Mouse (Mus musculus): ENCODE data around the gene Ifna15.
"Not testable (repeated sequence)": the region's sequence is repeated elsewhere in the genome, so short reads cannot be mapped to it uniquely, and the experiment has no call there.

The Ifna15 gene

DNA sequence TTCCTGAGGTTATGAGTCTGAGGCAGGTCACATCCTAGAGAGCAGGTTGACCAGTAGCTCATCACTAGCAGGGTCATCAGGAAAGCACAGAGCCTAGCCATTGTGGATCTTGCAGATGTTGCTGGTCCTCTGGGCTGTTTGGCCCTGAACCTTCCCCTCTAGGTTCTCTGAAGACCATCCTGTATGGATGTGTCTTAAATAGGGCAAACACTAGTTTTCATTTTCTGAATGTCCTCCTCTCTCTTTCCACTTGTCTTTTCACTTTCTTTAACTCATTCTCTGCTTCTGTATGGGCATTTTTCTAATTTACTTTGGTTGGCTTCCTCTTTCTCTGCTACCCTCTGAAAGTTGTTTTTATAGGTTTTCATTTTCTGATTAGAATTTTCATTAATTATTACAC, at the start of gene Ifna15:
Gene Ifna15 (minus strand): TSS at position 101 of the 400 bp plus-strand sequence.
- DNase-seq (ENCODE audit: low spot score in 2 of 2) = not testable (repeated sequence)

DNA sequence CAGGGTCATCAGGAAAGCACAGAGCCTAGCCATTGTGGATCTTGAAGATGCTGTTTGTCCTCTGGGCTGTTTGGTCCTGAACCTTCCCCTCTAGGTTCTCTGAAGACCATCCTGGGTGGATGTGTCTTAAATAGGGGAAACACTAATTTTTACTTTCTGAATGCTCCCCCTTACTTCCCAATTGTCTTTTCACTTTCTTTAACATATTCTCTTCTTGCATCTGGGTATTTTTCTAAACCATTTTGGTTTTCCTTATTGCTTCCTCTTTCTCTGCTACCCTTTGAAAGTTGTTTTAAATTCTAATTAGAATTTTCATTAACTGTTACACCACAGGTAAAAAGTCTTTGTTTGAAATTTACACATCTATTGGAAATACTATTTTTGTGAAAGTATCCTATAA, 45.2 kb upstream of the Ifna15 start, which contains the start of gene Ifna12:
Gene Ifna12 (minus strand): TSS at position 101 of the 400 bp plus-strand sequence.
- no peak for DNase-seq (ENCODE audit: low spot score in 2 of 2)

DNA sequence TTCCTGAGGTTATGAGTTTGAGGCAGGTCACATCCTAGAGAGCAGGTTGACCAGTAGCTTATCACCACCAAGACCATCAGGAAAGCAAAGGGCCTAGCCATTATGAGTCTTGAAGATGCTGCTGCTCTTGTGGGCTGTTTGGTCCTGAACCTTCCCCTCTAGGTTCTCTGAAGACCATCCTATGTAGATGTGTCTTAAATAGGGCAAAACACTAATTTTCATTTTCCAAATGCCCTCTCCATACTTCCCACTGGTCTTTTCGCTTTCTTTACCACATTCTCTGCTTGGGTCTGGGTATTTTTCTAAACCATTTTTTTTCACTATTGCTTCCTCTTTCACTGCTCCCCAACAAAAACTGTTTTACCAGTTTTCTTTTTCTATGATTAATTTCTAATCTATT, 34.2 kb upstream of the Ifna15 start, which contains the start of gene Ifna9:
Gene Ifna9 (minus strand): TSS at position 101 of the 400 bp plus-strand sequence.
- DNase-seq (ENCODE audit: low spot score in 2 of 2) = no peak

DNA sequence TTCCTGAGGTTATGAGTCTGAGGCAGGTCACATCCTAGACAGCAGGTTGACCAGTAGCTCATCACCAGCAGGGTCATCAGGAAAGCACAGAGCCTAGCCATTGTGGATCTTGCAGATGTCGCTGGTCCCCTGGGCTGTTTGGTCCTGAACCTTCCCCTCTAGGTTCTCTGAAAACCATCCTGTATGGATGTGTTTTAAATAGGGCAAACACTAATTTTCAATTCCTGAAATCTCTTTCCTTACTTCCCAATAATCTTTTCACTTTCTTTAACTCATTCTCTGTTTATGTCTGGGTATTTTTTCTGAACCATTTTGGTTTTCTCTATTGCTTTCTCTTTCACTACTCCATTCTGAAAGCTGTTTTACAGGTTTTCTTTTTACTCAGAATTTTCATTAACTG, 13.7 kb upstream of the Ifna15 start, which contains the start of gene Ifna14:
Gene Ifna14 (minus strand): TSS at position 101 of the 400 bp plus-strand sequence.
- no peak for DNase-seq (ENCODE audit: low spot score in 2 of 2)

DNA sequence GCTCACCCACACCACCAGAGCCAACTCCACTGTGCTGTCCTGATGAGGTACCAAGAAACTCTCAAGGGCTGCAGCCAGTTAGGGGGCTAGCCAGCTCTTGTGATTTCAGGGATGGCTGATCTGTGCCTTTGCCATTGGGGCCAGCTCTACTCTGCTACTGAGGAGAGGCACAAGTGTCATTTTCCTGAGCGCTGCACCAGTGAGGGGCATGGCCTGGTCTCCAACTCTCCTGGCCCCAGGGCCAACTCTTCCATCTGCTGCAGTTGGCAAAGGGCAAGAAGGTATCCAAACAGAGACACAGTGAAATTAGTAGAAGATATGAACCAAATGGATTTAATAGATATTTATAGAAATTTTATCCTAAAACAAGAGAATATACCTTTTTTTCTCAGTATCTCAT, 3.7 kb upstream of the Ifna15 start:
- DNase-seq (ENCODE audit: low spot score in 2 of 2) = no peak

DNA sequence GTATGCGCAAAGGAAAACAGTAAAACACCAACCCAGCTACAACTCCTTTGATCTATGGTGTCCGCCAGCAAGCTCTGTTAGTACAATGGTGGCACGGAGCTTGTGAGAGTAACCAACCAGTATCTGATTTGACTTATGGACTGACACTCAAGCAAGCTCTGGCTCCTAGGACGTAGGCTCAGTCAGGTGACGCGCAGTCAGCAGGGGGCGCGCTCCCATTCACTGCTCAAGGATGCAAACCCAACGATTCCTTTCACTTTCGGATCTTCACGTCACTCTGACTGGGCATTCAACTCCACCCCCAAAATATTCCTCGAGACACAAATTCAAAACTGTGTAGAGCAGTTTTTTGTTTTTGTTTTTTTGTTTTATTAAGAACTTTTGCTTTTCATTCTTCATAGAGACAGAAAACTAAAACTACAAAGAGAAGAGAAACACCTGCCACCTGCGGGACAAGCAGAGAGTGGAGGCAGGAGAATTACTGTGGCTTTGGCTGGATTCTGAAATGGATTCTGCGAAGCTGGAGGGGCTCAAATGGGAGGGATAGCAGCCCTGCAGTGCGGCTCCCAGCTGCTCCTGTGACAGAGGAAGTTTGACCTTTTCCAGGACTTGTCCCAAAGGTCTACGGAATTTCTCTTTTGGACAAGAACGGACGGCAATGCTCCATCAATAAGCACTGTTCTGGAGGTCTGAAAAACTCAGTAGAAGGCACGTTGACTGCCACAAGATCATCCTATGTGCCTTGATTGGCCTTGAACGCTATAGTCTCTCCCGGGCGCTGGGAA, 7.7 kb downstream of the Ifna15 start:
- DNase-seq (ENCODE audit: low spot score in 2 of 2) = peak; percentile 25 to 50

GRCm38 (mm10) chr4:88547986-88548385, 10.1 kb downstream of the Ifna15 start:
- no peak for DNase-seq (ENCODE audit: low spot score in 2 of 2)

DNA sequence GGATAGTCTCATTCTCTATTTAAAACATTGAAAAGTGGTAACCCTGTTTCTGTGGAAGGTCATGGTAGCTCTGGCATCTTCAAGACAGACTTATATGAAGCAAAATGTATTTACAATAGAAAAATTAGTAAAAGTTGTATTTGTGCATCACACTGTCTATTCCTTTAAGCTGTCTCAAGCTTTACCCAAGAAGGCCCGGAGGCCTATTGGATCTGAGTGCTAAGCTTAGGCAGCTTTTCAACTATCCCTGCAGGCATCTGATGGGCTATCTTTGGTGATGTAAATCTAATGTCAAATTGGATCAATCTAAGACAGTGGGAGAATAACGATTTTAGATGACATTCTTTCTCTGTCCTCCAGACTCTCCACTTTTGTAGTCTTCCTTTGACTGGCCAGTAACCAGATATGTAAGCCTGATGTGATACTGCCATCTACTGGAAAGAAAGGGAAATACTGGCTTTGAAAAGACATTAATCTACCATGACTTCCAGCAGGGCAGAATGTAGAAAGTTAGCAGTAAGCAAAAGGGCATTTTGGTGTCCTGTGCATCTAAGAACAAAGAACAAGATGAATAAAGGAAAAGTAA, 14.3 kb downstream of the Ifna15 start:
- DNase-seq (ENCODE audit: low spot score in 2 of 2) = no peak

- no peak for DNase-seq (ENCODE audit: low spot score in 2 of 2)
Observed at GRCm38 (mm10) chr4:88537328-88537727, 20.7 kb downstream of the Ifna15 start.

GRCm38 (mm10) chr4:88536640-88537039, 21.4 kb downstream of the Ifna15 start:
- no peak for DNase-seq (ENCODE audit: low spot score in 2 of 2)

- no peak for DNase-seq (ENCODE audit: low spot score in 2 of 2)
Observed at GRCm38 (mm10) chr4:88535742-88536141, 22.3 kb downstream of the Ifna15 start.

DNA sequence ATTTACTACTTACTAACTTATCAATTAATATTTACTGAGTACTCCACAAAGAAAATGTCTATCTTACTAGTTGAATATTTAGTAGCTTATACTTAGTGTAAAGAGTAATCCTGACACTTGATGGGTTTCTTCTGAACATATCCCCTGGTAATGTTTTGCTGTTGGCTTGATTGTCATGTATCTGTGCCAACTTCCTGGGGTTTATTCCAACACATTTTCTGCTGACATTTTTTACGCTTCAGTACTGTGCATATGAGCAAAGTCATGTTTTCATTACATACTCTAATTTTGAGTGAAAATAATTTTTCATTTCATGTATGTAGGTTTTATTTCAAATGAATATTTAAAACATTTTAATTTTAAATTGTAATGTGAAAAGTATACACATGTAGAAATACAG, 23.1 kb downstream of the Ifna15 start:
- DNase-seq (ENCODE audit: low spot score in 2 of 2) = no peak

GRCm38 (mm10) chr4:88533499-88533898, 24.5 kb downstream of the Ifna15 start:
- no peak for DNase-seq (ENCODE audit: low spot score in 2 of 2)

- DNase-seq (ENCODE audit: low spot score in 2 of 2) = no peak
Observed at GRCm38 (mm10) chr4:88530892-88531291, 27.2 kb downstream of the Ifna15 start.

GRCm38 (mm10) chr4:88530271-88530670, 27.8 kb downstream of the Ifna15 start:
- DNase-seq (ENCODE audit: low spot score in 2 of 2) = no peak

DNA sequence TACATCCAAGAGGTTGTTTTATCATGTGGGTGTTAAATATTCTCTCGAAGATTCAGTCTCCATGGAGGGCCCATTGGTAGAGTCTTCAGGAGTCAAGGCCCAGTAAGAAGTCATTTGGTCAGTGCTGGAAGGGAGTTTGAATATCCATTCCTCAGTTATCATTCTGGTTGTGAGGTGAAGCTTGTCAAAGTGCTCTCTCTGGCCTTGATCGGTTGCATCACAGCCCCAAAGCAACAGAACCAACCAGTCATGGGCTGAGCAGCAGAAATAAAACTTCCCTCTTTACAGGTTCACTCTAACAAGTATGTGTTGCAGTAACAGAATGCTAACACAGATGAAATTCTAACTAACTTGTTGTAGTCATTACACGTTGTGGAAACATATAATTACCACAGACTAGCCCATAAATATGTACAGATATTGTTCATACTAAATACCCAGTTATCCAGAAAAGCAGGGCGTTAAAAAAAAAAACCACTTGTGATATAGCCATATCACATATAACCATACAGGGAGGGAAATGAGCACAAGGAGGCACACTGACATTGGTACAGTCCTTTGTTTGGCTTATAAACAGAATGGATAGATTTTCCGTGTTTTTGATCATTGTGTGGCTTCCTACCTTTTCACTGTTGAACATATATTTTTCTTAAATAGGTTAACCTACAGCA, 31.5 kb downstream of the Ifna15 start:
- no peak for DNase-seq (ENCODE audit: low spot score in 2 of 2)

DNA sequence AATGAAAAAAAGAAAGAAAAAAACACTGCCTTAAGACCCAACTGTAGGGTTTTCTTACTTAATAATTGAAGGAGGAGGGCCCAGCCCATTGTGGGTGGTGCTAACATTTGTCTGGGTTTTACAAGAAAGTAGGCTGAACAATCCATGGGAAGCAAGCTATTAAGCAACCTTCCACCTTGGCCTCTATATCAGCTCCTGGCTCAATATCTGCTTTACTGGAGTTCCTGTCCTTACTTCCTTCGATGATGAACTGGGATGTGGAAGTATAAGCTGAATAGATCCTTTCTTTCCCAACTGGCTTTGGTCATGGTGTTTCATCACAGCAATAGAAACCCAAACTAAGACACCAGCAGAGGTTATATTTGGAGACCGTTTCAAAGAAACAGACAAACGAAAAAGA, 32.7 kb downstream of the Ifna15 start:
- no peak for DNase-seq (ENCODE audit: low spot score in 2 of 2)

DNA sequence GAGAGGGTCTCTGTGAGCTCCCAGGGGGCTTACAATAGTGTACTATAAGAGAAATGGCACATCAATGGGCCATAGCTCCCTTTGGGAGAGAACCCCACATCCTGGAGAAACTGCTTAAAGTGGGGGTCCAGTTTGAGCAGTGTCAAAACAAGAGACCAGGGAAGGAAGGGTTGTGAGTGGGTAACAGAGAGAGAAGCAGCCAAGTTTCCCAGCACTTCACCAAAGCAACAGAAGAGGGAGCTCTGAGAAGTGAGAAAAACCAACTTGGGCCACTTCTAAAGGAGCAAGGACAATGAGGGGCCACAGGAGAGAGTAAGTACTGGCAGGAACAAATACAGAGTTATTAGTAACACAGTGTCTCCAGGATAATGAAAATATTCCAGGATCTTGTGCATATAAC, 34.8 kb downstream of the Ifna15 start:
- DNase-seq (ENCODE audit: low spot score in 2 of 2) = no peak

DNA sequence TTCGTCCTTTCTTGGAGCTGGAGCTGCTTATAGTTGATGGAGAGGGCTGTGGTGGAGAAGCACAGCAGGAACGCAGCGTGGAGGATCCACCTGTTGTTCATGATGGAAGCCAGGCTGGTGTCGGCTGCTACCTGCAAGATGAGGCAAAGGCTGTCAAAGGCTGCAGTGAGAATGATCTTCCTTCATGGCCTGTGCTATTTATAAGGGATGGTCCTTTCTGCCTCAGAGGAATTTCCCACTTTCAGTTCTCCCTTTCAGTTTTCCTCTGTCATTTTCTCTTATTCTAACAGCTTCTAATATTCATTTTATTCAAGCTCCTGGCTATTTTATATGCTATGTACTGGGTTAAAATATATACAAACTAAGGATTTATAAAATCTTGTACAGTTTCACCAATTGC, 35.4 kb downstream of the Ifna15 start, which contains the start of gene Ifnb1:
Gene Ifnb1 (minus strand): TSS at position 101 of the 400 bp plus-strand sequence.
- no peak for DNase-seq (ENCODE audit: low spot score in 2 of 2)

- DNase-seq (ENCODE audit: low spot score in 2 of 2) = no peak
Observed at GRCm38 (mm10) chr4:88517957-88518356, 40.1 kb downstream of the Ifna15 start.

GRCm38 (mm10) chr4:88515711-88516211, 42.3 kb downstream of the Ifna15 start:
- DNase-seq (ENCODE audit: low spot score in 2 of 2) = no peak

DNA sequence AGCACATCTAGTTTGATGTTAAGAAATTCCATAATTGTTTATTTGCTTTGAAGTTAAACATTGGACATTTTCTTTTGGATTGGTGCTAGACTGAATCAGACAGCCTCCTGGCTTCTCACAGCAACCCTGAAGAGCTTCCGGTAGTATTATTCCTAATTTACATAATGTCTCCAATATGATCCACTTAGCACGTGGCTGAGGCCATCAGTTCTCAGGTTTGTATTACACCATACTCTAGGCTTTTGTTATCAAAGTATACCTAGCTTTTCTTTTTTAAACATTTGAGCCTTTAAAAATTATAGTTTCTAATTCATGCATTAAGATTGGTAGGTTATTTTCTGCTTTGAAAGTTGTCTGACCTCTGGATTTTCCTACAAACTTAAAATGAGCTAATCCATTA, 42.8 kb downstream of the Ifna15 start:
- no peak for DNase-seq (ENCODE audit: low spot score in 2 of 2)

Data from cerebellum, postnatal 4 days (tissue).